Mouse (Mus musculus) liver, embryonic 14.5 days (tissue): ENCODE measurements around the gene Zranb1.

Experiments used
- CTCF ChIP-seq: IDR thresholded peaks from 2 replicates; pipeline ENCODE4 v1.5.1; 2016; ENCODE audit warnings: antibody characterized with exemption, low read depth, control low read depth
- EP300 ChIP-seq: IDR thresholded peaks from 2 replicates; pipeline ENCODE4 v1.6.1; 2016; ENCODE audit warnings: antibody characterized with exemption, low read depth

- TF ChIP-seq EP300 = no peak
- no peak for TF ChIP-seq CTCF
These were observed at the start of gene Zranb1 for GRCm38 (mm10) chr7:132930850-132931559.
